Mouse (Mus musculus) CD8-positive naive resting alpha-beta T cell, adult 2 months (primary cell): ENCODE data around the gene Xpo6.

Experiments
- DNase-seq, 2 experiments: peaks; one replicate each; pipeline ENCODE4 v3.0.0; 2022; ENCODE audit warnings: low read depth in 2 of 2, low spot score in 2 of 2

The Xpo6 gene

GRCm38 (mm10) chr7:126134634-126135321 lies 65.5 kb downstream of the Xpo6 start:
- DNase-seq = no peak

- no peak for DNase-seq
Observed at GRCm38 (mm10) chr7:126127673-126128072, 72.6 kb downstream of the Xpo6 start.

- no peak for DNase-seq
Observed at GRCm38 (mm10) chr7:126126502-126126901, 73.8 kb downstream of the Xpo6 start.

GRCm38 (mm10) chr7:126121533-126121932 lies 78.8 kb downstream of the Xpo6 start:
- no peak for DNase-seq

GRCm38 (mm10) chr7:126119819-126120218 lies 80.5 kb downstream of the Xpo6 start:
- DNase-seq = no peak

- DNase-seq = no peak
Observed at GRCm38 (mm10) chr7:126113263-126113662, 87.0 kb downstream of the Xpo6 start.

- DNase-seq = no peak
Observed at GRCm38 (mm10) chr7:126111230-126111629, 89.1 kb downstream of the Xpo6 start.

- no peak for DNase-seq
Observed at GRCm38 (mm10) chr7:126109898-126110297, 90.4 kb downstream of the Xpo6 start.

- no peak for DNase-seq
Observed at GRCm38 (mm10) chr7:126100440-126100839, 99.9 kb downstream of the Xpo6 start.

- no peak for DNase-seq
Observed at GRCm38 (mm10) chr7:126099835-126100234, 100.5 kb downstream of the Xpo6 start.

GRCm38 (mm10) chr7:126099163-126099775 lies 101.0 kb downstream of the Xpo6 start:
- no peak for DNase-seq

- DNase-seq = peak in 1 of 2 experiments; percentile 15
Observed at GRCm38 (mm10) chr7:126097219-126097915, 102.9 kb downstream of the Xpo6 start.

- no peak for DNase-seq
Observed at GRCm38 (mm10) chr7:126096596-126096995, 103.7 kb downstream of the Xpo6 start.

- no peak for DNase-seq
Observed at GRCm38 (mm10) chr7:126094738-126095137, 105.6 kb downstream of the Xpo6 start.

GRCm38 (mm10) chr7:126093162-126093561 lies 107.1 kb downstream of the Xpo6 start:
- no peak for DNase-seq

GRCm38 (mm10) chr7:126089782-126090181 lies 110.5 kb downstream of the Xpo6 start:
- peak; percentile 14 to 31 for DNase-seq

GRCm38 (mm10) chr7:126088155-126088554 lies 112.1 kb downstream of the Xpo6 start:
- DNase-seq = peak in 1 of 2 experiments; percentile 2

- DNase-seq = no peak
Observed at GRCm38 (mm10) chr7:126087602-126088001, 112.7 kb downstream of the Xpo6 start.

- DNase-seq = no peak
Observed at GRCm38 (mm10) chr7:126086321-126086741, 114.0 kb downstream of the Xpo6 start.

- DNase-seq = no peak
Observed at GRCm38 (mm10) chr7:126085154-126085553, 115.1 kb downstream of the Xpo6 start.

- no peak for DNase-seq
Observed at GRCm38 (mm10) chr7:126083980-126084348, 116.3 kb downstream of the Xpo6 start.

- no peak for DNase-seq
Observed at GRCm38 (mm10) chr7:126083341-126083979, 116.8 kb downstream of the Xpo6 start.
